In genomic region chr3:87499072-87499471, GRCm38 (mm10) we compare ENCODE assay signal across 8 mouse cellular contexts. TPM values are rescaled to one million over a fixed set of nuclear protein-coding genes. Genes with fewer than 3 reads are reported as not detected.
DNase-seq lines count a peak whose midpoint lies in the region; ATAC-seq and TF ChIP-seq lines count a peak whose summit lies in the region.

No protein-coding gene starts in this region.

- no peak for ATAC-seq in G1E (ENCODE audit: extremely low read depth, insufficient number of reproducible peaks, low FRiP score, poor library complexity, severe bottlenecking)
- ATAC-seq in forebrain, embryonic 16.5 days: peak; percentile 59; the same call in 1 of the 2 replicates
- peak; percentile 59 for ATAC-seq in intestine, embryonic 15.5 days
- ATAC-seq in limb, embryonic 11.5 days (ENCODE audit: insufficient number of reproducible peaks, low FRiP score, low TSS enrichment, low read depth): no peak
- ATAC-seq in neural tube, embryonic 13.5 days (ENCODE audit: low read depth): peak; percentile 23; the same call in 1 of the 2 replicates

- no peak overlapping the region for H3K27ac ChIP-seq in forebrain, embryonic 16.5 days (ENCODE audit: low read length)
- no peak overlapping the region for H3K27ac ChIP-seq in intestine, embryonic 15.5 days
- no peak overlapping the region for H3K27ac ChIP-seq in limb, embryonic 11.5 days (replicated peaks; ENCODE audit: low read depth, low read length)
- H3K27ac ChIP-seq in neural tube, embryonic 13.5 days (replicated peaks): no peak overlapping the region

- no peak overlapping the region for H3K4me3 ChIP-seq in G1E (ENCODE audit: low read depth, low read length)
- H3K4me3 ChIP-seq in forebrain, embryonic 16.5 days (replicated peaks; ENCODE audit: low read length): no peak overlapping the region
- no peak overlapping the region for H3K4me3 ChIP-seq in intestine, embryonic 15.5 days (replicated peaks)
- H3K4me3 ChIP-seq in limb, embryonic 11.5 days (ENCODE audit: low read depth, low read length): no peak overlapping the region
- H3K4me3 ChIP-seq in neural tube, embryonic 13.5 days: no peak overlapping the region

- H3K36me3 ChIP-seq in G1E (replicated peaks): no peaks in the 10 kb centered on the region
- no peaks in the 10 kb centered on the region for H3K36me3 ChIP-seq in forebrain, embryonic 16.5 days (ENCODE audit: control insufficient read depth, insufficient read depth)
- no peaks in the 10 kb centered on the region for H3K36me3 ChIP-seq in intestine, embryonic 15.5 days
- no peaks in the 10 kb centered on the region for H3K36me3 ChIP-seq in limb, embryonic 11.5 days (ENCODE audit: control insufficient read depth, insufficient read depth, low read length)
- H3K36me3 ChIP-seq in neural tube, embryonic 13.5 days: no peaks in the 10 kb centered on the region

- DNase-seq in 3T3-L1 (ENCODE audit: low read depth, low spot score) (peak; percentile 82), G1E (ENCODE audit: low spot score) (peak; percentile 29)
- DNase-seq in cerebellum, adult 11 months: peak; percentile 25
- DNase-seq in limb, embryonic 11.5 days (ENCODE audit: low spot score): peak; percentile 84
- DNase-seq in testis, postnatal 10 days (ENCODE audit: low spot score): peak; percentile 84

- no peaks in the 10 kb centered on the region for H3K4me1 ChIP-seq in G1E (ENCODE audit: insufficient read depth, low read depth, low read length)
- no peaks in the 10 kb centered on the region for H3K4me1 ChIP-seq in forebrain, embryonic 16.5 days (replicated peaks; ENCODE audit: control insufficient read depth, insufficient read depth, low read length)
- no peaks in the 10 kb centered on the region for H3K4me1 ChIP-seq in intestine, embryonic 15.5 days (replicated peaks)
- H3K4me1 ChIP-seq in limb, embryonic 11.5 days (ENCODE audit: control insufficient read depth, insufficient read depth, low read length): no peaks in the 10 kb centered on the region
- H3K4me1 ChIP-seq in neural tube, embryonic 13.5 days (replicated peaks): no peaks in the 10 kb centered on the region

- no peak overlapping the region for H3K9ac ChIP-seq in forebrain, embryonic 16.5 days (replicated peaks; ENCODE audit: low read depth, low read length)
- no peak overlapping the region for H3K9ac ChIP-seq in intestine, embryonic 15.5 days
- H3K9ac ChIP-seq in limb, embryonic 11.5 days (ENCODE audit: low read length): no peak overlapping the region
- no peak overlapping the region for H3K9ac ChIP-seq in neural tube, embryonic 13.5 days

- TF ChIP-seq CTCF in G1E (IDR thresholded peaks at IDR 0.05; ENCODE audit: low read depth, low read length): peak; percentile 73

- 11% methylated on average over 3 of the region's 3 CpGs for whole genome bisulfite sequencing in forebrain, embryonic 16.5 days
- 14% methylated on average over 3 of the region's 3 CpGs for WGBS in intestine, embryonic 15.5 days
- WGBS in limb, embryonic 11.5 days: 7% methylated on average over 3 of the region's 3 CpGs
- 16% methylated on average over 3 of the region's 3 CpGs for WGBS in neural tube, embryonic 13.5 days

- no peak overlapping the region for H3K4me2 ChIP-seq in forebrain, embryonic 16.5 days (ENCODE audit: low read length)
- no peak overlapping the region for H3K4me2 ChIP-seq in intestine, embryonic 15.5 days (replicated peaks)
- H3K4me2 ChIP-seq in limb, embryonic 11.5 days (ENCODE audit: low read depth, severe bottlenecking): no peak overlapping the region
- no peak overlapping the region for H3K4me2 ChIP-seq in neural tube, embryonic 13.5 days

- H3K27me3 ChIP-seq in G1E (ENCODE audit: insufficient read depth, low read length): peaks cover 29% of the 10 kb centered on the region
- no peaks in the 10 kb centered on the region for H3K27me3 ChIP-seq in forebrain, embryonic 16.5 days (replicated peaks; ENCODE audit: control insufficient read depth, insufficient read depth, low read length)
- H3K27me3 ChIP-seq in intestine, embryonic 15.5 days (replicated peaks): no peaks in the 10 kb centered on the region
- H3K27me3 ChIP-seq in limb, embryonic 11.5 days (ENCODE audit: control insufficient read depth, insufficient read depth, low read length): no peaks in the 10 kb centered on the region
- H3K27me3 ChIP-seq in neural tube, embryonic 13.5 days: no peaks in the 10 kb centered on the region; the same call in 1 of the 2 replicates

- H3K9me3 ChIP-seq in G1E (replicated peaks): no peaks in the 10 kb centered on the region
- H3K9me3 ChIP-seq in forebrain, embryonic 16.5 days (ENCODE audit: control insufficient read depth, low read length): no peaks in the 10 kb centered on the region
- H3K9me3 ChIP-seq in intestine, embryonic 15.5 days: no peaks in the 10 kb centered on the region
- no peaks in the 10 kb centered on the region for H3K9me3 ChIP-seq in limb, embryonic 11.5 days (ENCODE audit: control insufficient read depth, low read length)
- no peaks in the 10 kb centered on the region for H3K9me3 ChIP-seq in neural tube, embryonic 13.5 days

RNA-seq across cellular contexts. Expression of gene Etv3, which starts 26.1 kb away (rescaled TPM):
- total RNA-seq in G1E (2014; fragmentation: Nextera tagmentation) (12.2 and 13.6 TPM in 2 replicates), G1E (2017) (12.4 and 16.6 TPM in 2 replicates)
- 12.6 and 15.7 TPM in 2 replicates for polyA plus RNA-seq in G1E (2012)
- polyA plus RNA-seq in forebrain, embryonic 16.5 days (2015; fragmentation: Nextera tagmentation; extraction: Ambion mirVana): 12.1 and 12.4 TPM in 2 replicates
- polyA plus RNA-seq in intestine, embryonic 15.5 days (2015; fragmentation: Nextera tagmentation; extraction: Ambion mirVana): 12.5 and 13.1 TPM in 2 replicates
- 10.5 and 11.2 TPM in 2 replicates for polyA plus RNA-seq in limb, embryonic 11.5 days (2014; fragmentation: Nextera tagmentation; extraction: Ambion mirVana)
- 10.4 and 10.8 TPM in 2 replicates for polyA plus RNA-seq in neural tube, embryonic 13.5 days (2015; fragmentation: Nextera tagmentation; extraction: Ambion mirVana)

Comparison
In these comparisons a context has a peak if more than half of its experiments do, and no peak if none do; other contexts are left out.
1. DNase-seq: peak in every context shown above with its lines; median percentile 84 in limb, embryonic 11.5 days; 84 in testis, postnatal 10 days; 82 in 3T3-L1; 29 in G1E; 25 in cerebellum, adult 11 months.
2. ATAC-seq: peak in forebrain, embryonic 16.5 days (single experiment), intestine, embryonic 15.5 days (single experiment) and neural tube, embryonic 13.5 days (single experiment); none in G1E (single experiment) and limb, embryonic 11.5 days (single experiment).